Mouse (Mus musculus) CH12.LX (cell line): ENCODE data around the gene Col24a1. TPM values are rescaled to one million over a fixed set of nuclear protein-coding genes. Genes with fewer than 3 reads are reported as not detected.

Source experiments
- DNase-seq: peaks from one replicate; pipeline ENCODE4 v3.0.0-alpha.2; 2013; ENCODE audit errors: extremely low read depth
- H3K27ac ChIP-seq: 2 replicates; pipeline ENCODE4 v1.5.1; 2012; ENCODE audit warnings: low read depth, mild to moderate bottlenecking, control low read depth, moderate library complexity; ENCODE audit not compliant: insufficient read depth
- H3K27me3 ChIP-seq: replicated peaks from 2 replicates; pipeline ENCODE3; 2012; ENCODE audit warnings: inconsistent platforms
- H3K36me3 ChIP-seq, 2 experiments: replicated peaks in 1 of 2; 2 replicates each; pipeline versions ENCODE3 to v1.6.1; 2012; ENCODE audit warnings: inconsistent platforms in 1 of 2, low read length in 1 of 2, mild to moderate bottlenecking in 1 of 2, mixed read lengths in 1 of 2, moderate library complexity in 1 of 2; ENCODE audit not compliant: control insufficient read depth in 1 of 2, insufficient read depth in 1 of 2
- H3K4me1 ChIP-seq, 2 experiments: 2 replicates each; pipeline ENCODE4 v1.6.1; 2012; ENCODE audit warnings: inconsistent platforms in 1 of 2, moderate library complexity in 1 of 2; ENCODE audit not compliant: insufficient read depth in 2 of 2, control insufficient read depth in 1 of 2
- H3K4me2 ChIP-seq: 2 replicates; pipeline ENCODE4 v1.6.1; 2012; ENCODE audit warnings: low read depth, mild to moderate bottlenecking, control low read depth; ENCODE audit not compliant: poor library complexity, insufficient read depth, severe bottlenecking
- H3K4me3 ChIP-seq, 3 experiments: fragments of 150-350 bp in 1 of 3; sonication (generic) in 1 of 3; replicated peaks in 1 of 3; 2 replicates each; pipeline versions ENCODE3 to v1.5.1; 2011 to 2012; ENCODE audit warnings: low read depth in 2 of 3, low read length in 2 of 3, mild to moderate bottlenecking in 2 of 3, moderate library complexity in 2 of 3, control low read depth in 1 of 3, improper control_type of control experiment in 1 of 3, inconsistent platforms in 1 of 3, mixed read lengths in 1 of 3; ENCODE audit not compliant: poor library complexity in 1 of 3
- H3K79me2 ChIP-seq: replicated peaks from 2 replicates; pipeline ENCODE4 v1.6.1; 2012; ENCODE audit warnings: mild to moderate bottlenecking, moderate library complexity; ENCODE audit not compliant: control insufficient read depth, poor library complexity, insufficient read depth, severe bottlenecking; ENCODE audit errors: extremely low read depth
- H3K9ac ChIP-seq: 2 replicates; pipeline ENCODE4 v1.6.1; 2012; ENCODE audit warnings: low read depth, mild to moderate bottlenecking, control low read depth, moderate library complexity; ENCODE audit not compliant: insufficient read depth
- H3K9me3 ChIP-seq: replicated peaks from 2 replicates; pipeline ENCODE3; 2012; ENCODE audit warnings: low read length, inconsistent platforms, mixed read lengths
- BHLHE40 ChIP-seq: IDR thresholded peaks from 2 replicates; pipeline ENCODE4 v1.6.1; 2011; ENCODE audit warnings: mild to moderate bottlenecking, low read depth, low read length, improper control_type of control experiment
- CHD1 ChIP-seq: IDR thresholded peaks from 2 replicates; pipeline ENCODE4 v1.6.1; 2012; ENCODE audit warnings: low read depth, low read length, improper control_type of control experiment, inconsistent platforms
- CHD2 ChIP-seq: IDR thresholded peaks from 2 replicates; pipeline ENCODE4 v1.6.1; 2011; ENCODE audit warnings: low read length, improper control_type of control experiment
- GABPA ChIP-seq: IDR thresholded peaks from 2 replicates; pipeline ENCODE4 v1.6.1; 2012; ENCODE audit warnings: low read depth, low read length, improper control_type of control experiment, inconsistent platforms; ENCODE audit not compliant: insufficient replicate concordance
- IRF4 ChIP-seq: IDR thresholded peaks from 2 replicates; pipeline ENCODE4 v1.6.1; 2014; ENCODE audit warnings: low read depth, mild to moderate bottlenecking, inconsistent platforms, low read length, improper control_type of control experiment
- JUN ChIP-seq: IDR thresholded peaks from 2 replicates; pipeline ENCODE4 v1.6.1; 2011; ENCODE audit warnings: low read depth, mild to moderate bottlenecking, low read length, improper control_type of control experiment, moderate library complexity; ENCODE audit not compliant: insufficient read depth
- NELFE ChIP-seq: IDR thresholded peaks from 2 replicates; pipeline ENCODE4 v1.6.1; 2011; ENCODE audit warnings: low read depth, low read length, improper control_type of control experiment
- PAX5 ChIP-seq: IDR thresholded peaks from 2 replicates; pipeline ENCODE4 v1.6.1; 2012; ENCODE audit warnings: low read length, inconsistent platforms, mixed read lengths
- RAD21 ChIP-seq: IDR thresholded peaks from 2 replicates; pipeline ENCODE4 v1.6.1; 2011; ENCODE audit warnings: low read depth, mild to moderate bottlenecking, low read length, improper control_type of control experiment, moderate library complexity
- TCF12 ChIP-seq: IDR thresholded peaks from 2 replicates; pipeline ENCODE4 v1.6.1; 2014; ENCODE audit warnings: low read depth, mild to moderate bottlenecking, inconsistent platforms, low read length, improper control_type of control experiment
- UBTF ChIP-seq: IDR thresholded peaks from 2 replicates; pipeline ENCODE4 v1.6.1; 2012; ENCODE audit warnings: low read depth, mild to moderate bottlenecking, inconsistent platforms, low read length, improper control_type of control experiment, moderate library complexity
- USF1 ChIP-seq: IDR thresholded peaks from 2 replicates; pipeline ENCODE4 v1.6.1; 2014; ENCODE audit warnings: low read depth, mild to moderate bottlenecking, inconsistent platforms, low read length, improper control_type of control experiment
- USF2 ChIP-seq: conservative IDR thresholded peaks from 2 replicates; pipeline ENCODE4 v1.6.1; 2011; ENCODE audit warnings: low read depth, low read length, improper control_type of control experiment
- dilution Hi-C: fragments of 300-500 bp; cut with MboI; formaldehyde crosslinking; loops from 2 replicates; pipeline ENCODE4 v1.14.3; 2020; ENCODE audit warnings: low sequenced_read_pairs; ENCODE audit not compliant: extremely low pct_unique_long_range_greater_than_20kb, extremely low pct_ligation_motif_present
- in situ Hi-C: fragments of 300-500 bp; cut with MboI; formaldehyde crosslinking; loops from 3 replicates; pipeline ENCODE4 v1.14.3; 2019; ENCODE audit warnings: low sequenced_read_pairs, low pct_ligation_motif_present, low pct_unique_long_range_greater_than_20kb, mixed read lengths
- polyA plus RNA-seq: library from polyadenylated mRNA; unstranded; fragments of >175 nt; gene quantifications from 2 replicates; pipeline ENCODE4 v1.2.1, GENCODE M21; 2012; ENCODE audit warnings: low read depth; ENCODE audit not compliant: insufficient read length
- total RNA-seq, 2 experiments: library from RNA; depleted of rRNA; stranded (reverse); fragments of 300-350 nt in 1 of 2; fragments of >200 nt in 1 of 2; gene quantifications; 2 replicates each; pipeline ENCODE4 v1.2.3; 2012 to 2014

Gene Col24a1
- total and polyA plus RNA-seq, 3 experiments: 0.10 TPM; not detected in 2

- Histone ChIP-seq H3K9ac (no peak overlapping the region), H3K27ac (no peak overlapping the region), H3K79me2 (no peaks in the 10 kb centered on the region), H3K4me1 (no peaks in the 10 kb centered on the region), H3K4me2 (no peak overlapping the region), H3K4me3 (no peak overlapping the region), H3K27me3 (no peaks in the 10 kb centered on the region), H3K9me3 (no peaks in the 10 kb centered on the region), H3K36me3 (no peaks in the 10 kb centered on the region)
- TF ChIP-seq USF1: peak; percentile 54
- TF ChIP-seq UBTF: no peak
- peak; percentile 56; the same call in 1 of the 2 replicates for TF ChIP-seq USF2
- no peak for TF ChIP-seq GABPA
- peak; percentile 24; the same call in 1 of the 2 replicates for TF ChIP-seq BHLHE40
- TF ChIP-seq CHD2: no peak
- TF ChIP-seq TCF12: no peak
- DNase-seq: no peak
- in situ Hi-C loops (no loop called here), dilution Hi-C loops (no loop called here)
Measured at GRCm38 (mm10) chr3:145457039-145457438, 164.8 kb downstream of the Col24a1 start.

- Histone ChIP-seq H3K9ac (no peak overlapping the region), H3K36me3 (no peaks in the 10 kb centered on the region), H3K79me2 (no peaks in the 10 kb centered on the region), H3K9me3 (no peaks in the 10 kb centered on the region), H3K4me2 (no peak overlapping the region), H3K27me3 (no peaks in the 10 kb centered on the region), H3K4me3 (no peak overlapping the region), H3K4me1 (no peaks in the 10 kb centered on the region), H3K27ac (no peak overlapping the region)
- TF ChIP-seq IRF4 (no peak), TCF12 (no peak)
- no peak for DNase-seq
- dilution Hi-C loops (no loop called here), in situ Hi-C loops (no loop called here)
Measured at GRCm38 (mm10) chr3:145462351-145462750, 170.1 kb downstream of the Col24a1 start.

GRCm38 (mm10) chr3:145463731-145464130 is 171.5 kb downstream of the Col24a1 start:
- in situ Hi-C loops: no loop called here
- TF ChIP-seq JUN: no peak
- no peak for TF ChIP-seq GABPA
- TF ChIP-seq NELFE: no peak
- TF ChIP-seq CHD1: no peak
- TF ChIP-seq USF1: no peak
- TF ChIP-seq RAD21: no peak
- no peak for TF ChIP-seq PAX5
- Histone ChIP-seq H3K4me2 (no peak overlapping the region), H3K9ac (no peak overlapping the region), H3K79me2 (no peaks in the 10 kb centered on the region), H3K27ac (no peak overlapping the region), H3K4me3 (no peak overlapping the region), H3K9me3 (no peaks in the 10 kb centered on the region), H3K4me1 (no peaks in the 10 kb centered on the region; a peak in 1 of 4 replicates), H3K36me3 (no peaks in the 10 kb centered on the region), H3K27me3 (no peaks in the 10 kb centered on the region)
- dilution Hi-C loops: no loop called here
- DNase-seq: no peak
